Mouse (Mus musculus): Measurements from ENCODE around the gene Depdc1b. TPM values are rescaled to one million over a fixed set of nuclear protein-coding genes. Genes with fewer than 3 reads are reported as not detected.

Gene Depdc1b
- total RNA-seq, 1 experiment, result 18.2 TPM

DNA sequence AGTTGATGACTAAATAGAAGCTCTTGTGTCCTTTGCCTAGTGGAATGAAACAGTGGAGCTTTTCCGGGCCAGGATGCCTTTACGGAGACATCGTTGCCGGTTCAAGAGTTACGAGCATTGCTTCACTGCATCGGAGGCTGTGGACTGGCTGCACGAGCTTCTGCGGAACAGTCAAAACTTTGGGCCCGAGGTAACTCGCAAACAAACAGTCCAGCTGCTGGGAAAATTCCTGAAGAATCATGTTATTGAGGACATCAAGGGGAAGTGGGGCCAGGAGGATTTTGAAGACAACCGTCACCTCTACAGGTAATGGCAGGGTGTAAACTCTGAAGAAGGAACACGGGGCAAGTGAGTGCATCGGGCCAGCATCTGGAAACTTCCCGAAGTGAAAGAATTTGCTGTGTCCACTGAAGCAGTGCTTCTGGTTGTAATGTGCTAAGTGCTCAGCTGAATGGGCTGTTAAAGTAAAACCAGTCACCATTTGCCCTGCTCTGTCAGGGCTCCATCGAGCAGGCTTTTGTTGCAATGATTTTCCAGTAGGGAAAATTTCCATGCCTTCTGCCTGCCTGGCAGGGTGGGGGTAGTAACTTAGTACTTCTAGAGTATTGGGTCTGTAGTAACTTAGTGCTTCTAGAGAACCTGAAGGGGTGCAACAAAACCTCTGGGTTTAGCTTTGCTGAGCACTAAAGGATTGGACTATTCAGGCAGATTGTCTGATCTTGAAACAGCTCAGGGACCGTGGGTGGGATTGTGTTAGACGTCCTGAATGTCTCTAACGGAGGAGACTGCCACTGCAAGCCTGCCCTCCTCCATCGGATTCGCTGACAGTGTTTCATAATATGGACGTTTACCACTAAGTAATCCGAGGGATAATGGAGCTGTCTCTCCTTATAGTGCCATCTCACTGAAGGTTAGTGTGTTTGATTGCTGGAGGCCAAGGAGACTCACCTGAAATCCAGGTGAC is 8.0 kb downstream of the Depdc1b start:
- Histone ChIP-seq H3K9me3 (ENCODE audit: control insufficient read depth, insufficient read depth, low read depth, low read length) (no peaks in the 10 kb centered on the region), H3K27ac (ENCODE audit: insufficient read depth, low read depth, low read length, poor library complexity, severe bottlenecking) (no peak overlapping the region), H3K36me3 (ENCODE audit: control insufficient read depth, insufficient read depth, low read length, poor library complexity, severe bottlenecking) (peaks cover 16% of the 10 kb centered on the region; the same call in 1 of the 2 replicates), H3K9ac (ENCODE audit: insufficient read depth, low read depth, low read length, poor library complexity, severe bottlenecking) (no peak overlapping the region), H3K4me3 (ENCODE audit: insufficient read depth in 1 of 2, low read depth in 1 of 2, low read length in 2 of 2, poor library complexity in 1 of 2, severe bottlenecking in 1 of 2) (no peak overlapping the region), H3K4me1 (ENCODE audit: control insufficient read depth in 2 of 2, insufficient read depth in 2 of 2, low read length in 2 of 2, poor library complexity in 1 of 2) (peaks cover 0 to 4% of the 10 kb centered on the region in 2 experiments; a peak in 1 of 4 replicates)
- TF ChIP-seq MAFK (IDR thresholded peaks at IDR 0.05; ENCODE audit: insufficient read depth, low read depth, low read length) (no peak), ZNF384 (IDR thresholded peaks at IDR 0.05; ENCODE audit: low read depth, low read length) (no peak), HCFC1 (IDR thresholded peaks at IDR 0.05; ENCODE audit: borderline replicate concordance, insufficient read depth, low read length) (no peak), CHD2 (IDR thresholded peaks at IDR 0.05; ENCODE audit: low read depth, low read length) (no peak), ZC3H11A (IDR thresholded peaks at IDR 0.05; ENCODE audit: borderline replicate concordance, low read depth, low read length) (no peak)
- DNase-seq (ENCODE audit: low read depth, low spot score), result no peak
- in situ Hi-C loops (cut with MboI; ENCODE audit: low sequenced_read_pairs in 2 of 2, unreplicated experiment in 2 of 2), result no loop called here

DNA sequence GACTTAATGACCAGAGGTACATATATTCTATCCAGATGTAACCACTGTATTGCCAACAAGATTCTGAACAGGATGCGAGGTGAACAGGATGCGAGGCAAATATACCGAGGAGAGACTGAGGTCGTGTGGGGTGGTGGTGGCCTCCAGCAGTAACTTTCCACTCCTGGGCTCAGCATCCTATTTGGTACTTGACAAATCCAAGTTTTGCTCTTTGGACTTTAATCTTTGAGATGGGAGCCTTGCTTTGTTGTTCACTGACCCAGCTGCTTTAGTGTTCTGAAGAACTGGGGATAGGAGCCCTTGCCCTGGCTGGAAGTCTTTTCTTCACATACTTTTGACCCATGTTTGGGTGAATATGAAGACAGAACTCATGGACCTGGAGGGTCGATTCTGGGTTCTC is 9.7 kb downstream of the Depdc1b start:
- peaks cover 16% of the 10 kb centered on the region; the same call in 1 of the 2 replicates for H3K36me3 ChIP-seq (ENCODE audit: control insufficient read depth, insufficient read depth, low read length, poor library complexity, severe bottlenecking)
- in situ Hi-C loops (cut with MboI; ENCODE audit: low sequenced_read_pairs in 2 of 2, unreplicated experiment in 2 of 2), result loop anchor here in 1 of 2 experiments (25.0 kb wide), 1 partner anchor 886 kb away; no protein-coding TSS in a partner anchor
- no peak overlapping the region for H3K4me3 ChIP-seq (ENCODE audit: insufficient read depth in 1 of 2, low read depth in 1 of 2, low read length in 2 of 2, poor library complexity in 1 of 2, severe bottlenecking in 1 of 2)
- no peaks in the 10 kb centered on the region for H3K9me3 ChIP-seq (ENCODE audit: control insufficient read depth, insufficient read depth, low read depth, low read length)
- DNase-seq (ENCODE audit: low read depth, low spot score), result no peak
- no peak for TF ChIP-seq MAFK (IDR thresholded peaks at IDR 0.05; ENCODE audit: insufficient read depth, low read depth, low read length)
- TF ChIP-seq CHD2 (IDR thresholded peaks at IDR 0.05; ENCODE audit: low read depth, low read length), result no peak
- TF ChIP-seq HCFC1 (IDR thresholded peaks at IDR 0.05; ENCODE audit: borderline replicate concordance, insufficient read depth, low read length), result no peak
- H3K9ac ChIP-seq (ENCODE audit: insufficient read depth, low read depth, low read length, poor library complexity, severe bottlenecking), result no peak overlapping the region
- peaks cover 0 to 4% of the 10 kb centered on the region in 2 experiments; a peak in 1 of 4 replicates for H3K4me1 ChIP-seq (ENCODE audit: control insufficient read depth in 2 of 2, insufficient read depth in 2 of 2, low read length in 2 of 2, poor library complexity in 1 of 2)
- no peak overlapping the region for H3K27ac ChIP-seq (ENCODE audit: insufficient read depth, low read depth, low read length, poor library complexity, severe bottlenecking)

- in situ Hi-C loops (cut with MboI; ENCODE audit: low sequenced_read_pairs in 2 of 2, unreplicated experiment in 2 of 2), result loop anchor here in 1 of 2 experiments (25.0 kb wide), 1 partner anchor 886 kb away; no protein-coding TSS in a partner anchor
- no peak overlapping the region for H3K27ac ChIP-seq (ENCODE audit: insufficient read depth, low read depth, low read length, poor library complexity, severe bottlenecking)
- no peaks in the 10 kb centered on the region for H3K9me3 ChIP-seq (ENCODE audit: control insufficient read depth, insufficient read depth, low read depth, low read length)
- no peak for TF ChIP-seq ZNF384 (IDR thresholded peaks at IDR 0.05; ENCODE audit: low read depth, low read length)
- TF ChIP-seq MAFK (IDR thresholded peaks at IDR 0.05; ENCODE audit: insufficient read depth, low read depth, low read length), result no peak
- TF ChIP-seq ZC3H11A (IDR thresholded peaks at IDR 0.05; ENCODE audit: borderline replicate concordance, low read depth, low read length), result no peak
- TF ChIP-seq HCFC1 (IDR thresholded peaks at IDR 0.05; ENCODE audit: borderline replicate concordance, insufficient read depth, low read length), result no peak
- no peak for TF ChIP-seq CHD2 (IDR thresholded peaks at IDR 0.05; ENCODE audit: low read depth, low read length)
- no peak for DNase-seq (ENCODE audit: low read depth, low spot score)
- no peak overlapping the region for H3K4me3 ChIP-seq (ENCODE audit: insufficient read depth in 1 of 2, low read depth in 1 of 2, low read length in 2 of 2, poor library complexity in 1 of 2, severe bottlenecking in 1 of 2)
- peaks cover 0 to 4% of the 10 kb centered on the region in 2 experiments; a peak in 1 of 4 replicates for H3K4me1 ChIP-seq (ENCODE audit: control insufficient read depth in 2 of 2, insufficient read depth in 2 of 2, low read length in 2 of 2, poor library complexity in 1 of 2)
- no peak overlapping the region for H3K9ac ChIP-seq (ENCODE audit: insufficient read depth, low read depth, low read length, poor library complexity, severe bottlenecking)
- H3K36me3 ChIP-seq (ENCODE audit: control insufficient read depth, insufficient read depth, low read length, poor library complexity, severe bottlenecking), result peaks cover 16% of the 10 kb centered on the region; the same call in 1 of the 2 replicates
Measured at GRCm38 (mm10) chr13:108326351-108326750, 10.2 kb downstream of the Depdc1b start.

DNA sequence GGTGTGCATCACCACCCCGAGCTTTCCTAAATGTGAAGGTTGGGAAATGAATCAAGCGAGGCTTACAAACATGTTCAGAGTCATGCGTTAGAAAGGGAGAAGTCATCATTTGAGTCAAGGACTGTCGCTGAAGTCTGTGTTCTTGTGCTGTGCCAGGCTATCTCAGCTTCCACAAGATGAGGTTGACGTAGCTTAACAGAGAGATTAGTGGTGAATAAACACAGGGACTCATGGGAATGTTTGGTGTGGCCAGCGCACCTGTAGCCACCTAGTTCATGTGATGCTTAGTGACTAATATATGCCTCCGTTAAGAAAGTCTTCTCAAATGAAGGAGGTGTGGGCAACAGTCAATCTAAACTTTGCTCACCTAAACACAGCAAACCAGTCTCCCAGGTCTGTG is 10.9 kb downstream of the Depdc1b start:
- DNase-seq (ENCODE audit: low read depth, low spot score), result no peak
- no peak for TF ChIP-seq ZNF384 (IDR thresholded peaks at IDR 0.05; ENCODE audit: low read depth, low read length)
- no peak for TF ChIP-seq CHD2 (IDR thresholded peaks at IDR 0.05; ENCODE audit: low read depth, low read length)
- no peak for TF ChIP-seq MAFK (IDR thresholded peaks at IDR 0.05; ENCODE audit: insufficient read depth, low read depth, low read length)
- no peak for TF ChIP-seq HCFC1 (IDR thresholded peaks at IDR 0.05; ENCODE audit: borderline replicate concordance, insufficient read depth, low read length)
- no peak for TF ChIP-seq ZC3H11A (IDR thresholded peaks at IDR 0.05; ENCODE audit: borderline replicate concordance, low read depth, low read length)
- Histone ChIP-seq H3K4me3 (ENCODE audit: insufficient read depth in 1 of 2, low read depth in 1 of 2, low read length in 2 of 2, poor library complexity in 1 of 2, severe bottlenecking in 1 of 2) (no peak overlapping the region), H3K9me3 (ENCODE audit: control insufficient read depth, insufficient read depth, low read depth, low read length) (no peaks in the 10 kb centered on the region), H3K36me3 (ENCODE audit: control insufficient read depth, insufficient read depth, low read length, poor library complexity, severe bottlenecking) (peaks cover 16% of the 10 kb centered on the region; the same call in 1 of the 2 replicates), H3K27ac (ENCODE audit: insufficient read depth, low read depth, low read length, poor library complexity, severe bottlenecking) (no peak overlapping the region), H3K4me1 (ENCODE audit: control insufficient read depth in 2 of 2, insufficient read depth in 2 of 2, low read length in 2 of 2, poor library complexity in 1 of 2) (peaks cover 0 to 4% of the 10 kb centered on the region in 2 experiments; a peak in 1 of 4 replicates), H3K9ac (ENCODE audit: insufficient read depth, low read depth, low read length, poor library complexity, severe bottlenecking) (no peak overlapping the region)
- in situ Hi-C loops (cut with MboI; ENCODE audit: low sequenced_read_pairs in 2 of 2, unreplicated experiment in 2 of 2), result loop anchor here in 1 of 2 experiments (25.0 kb wide), 1 partner anchor 885 kb away; no protein-coding TSS in a partner anchor

All from ES-E14 (cell line).